Mouse (Mus musculus) limb, embryonic 13.5 days (tissue): ENCODE measurements around the gene Abcc12. TPM values are rescaled to one million over a fixed set of nuclear protein-coding genes. Genes with fewer than 3 reads are reported as not detected.

ENCODE experiments used
- ATAC-seq: fragments of 200-750 bp; cut with Nextera tagmentation; 2 replicates; pipeline ENCODE4 v1.8.0; 2017; ENCODE audit warnings: low read depth, moderate number of reproducible peaks, moderate TSS enrichment; ENCODE audit not compliant: low FRiP score
- H3K27ac ChIP-seq: fragments of 300-500 bp; sonication (generic); 2 replicates; pipeline ENCODE4 v1.5.1; 2015; ENCODE audit warnings: inconsistent platforms, mild to moderate bottlenecking, moderate library complexity
- H3K27me3 ChIP-seq: fragments of 300-500 bp; sonication (generic); 2 replicates; pipeline ENCODE4 v1.6.1; 2015; ENCODE audit warnings: mild to moderate bottlenecking, inconsistent platforms
- H3K36me3 ChIP-seq: fragments of 300-500 bp; sonication (generic); 2 replicates; pipeline ENCODE4 v1.6.1; 2015; ENCODE audit warnings: inconsistent platforms, mild to moderate bottlenecking, moderate library complexity
- H3K4me1 ChIP-seq: fragments of 300-500 bp; sonication (generic); 2 replicates; pipeline ENCODE4 v1.6.1; 2015; ENCODE audit warnings: inconsistent platforms
- H3K4me2 ChIP-seq: fragments of 300-500 bp; sonication (generic); replicated peaks from 2 replicates; pipeline ENCODE4 v1.6.1; 2015; ENCODE audit warnings: inconsistent platforms, mild to moderate bottlenecking, moderate library complexity
- H3K4me3 ChIP-seq: fragments of 300-500 bp; sonication (generic); 2 replicates; pipeline ENCODE4 v1.5.1; 2015; ENCODE audit warnings: moderate library complexity, mild to moderate bottlenecking, inconsistent platforms
- H3K9ac ChIP-seq: fragments of 300-500 bp; sonication (generic); 2 replicates; pipeline ENCODE4 v1.6.1; 2015; ENCODE audit warnings: mild to moderate bottlenecking, inconsistent platforms
- H3K9me3 ChIP-seq: fragments of 300-500 bp; sonication (generic); 2 replicates; pipeline ENCODE4 v1.6.1; 2016; ENCODE audit warnings: inconsistent platforms
- WGBS: fragments of 180-500 bp; shearing (Covaris S2); methylation state at CpG from one replicate; pipeline ENCODE4 v1.1.7; 2015; 5-methylcytosine and 5-hydroxymethylcytosine counted together
- polyA plus RNA-seq: library from polyadenylated mRNA; unstranded; fragments of >200 nt; fragmentation: Nextera tagmentation; extraction: Ambion mirVana; gene quantifications from 2 replicates; pipeline ENCODE4 v1.2.1, GENCODE M21; 2015

Gene Abcc12
- polyA plus RNA-seq, 1 experiment from 2014 or later, result 0.13 TPM

- WGBS, result 79% methylated on average over 9 of the region's 9 CpGs
- no peaks in the 10 kb centered on the region for H3K27me3 ChIP-seq
- no peak for ATAC-seq
Observed at GRCm38 (mm10) chr8:86563674-86564073, 16.8 kb downstream of the Abcc12 start.

GRCm38 (mm10) chr8:86561737-86562136 lies 18.7 kb downstream of the Abcc12 start:
- no peak overlapping the region for H3K27ac ChIP-seq
- H3K4me2 ChIP-seq, result no peak overlapping the region
- peaks cover 12% of the 10 kb centered on the region for H3K4me1 ChIP-seq
- no peak overlapping the region for H3K4me3 ChIP-seq
- no peaks in the 10 kb centered on the region for H3K27me3 ChIP-seq
- H3K9me3 ChIP-seq, result no peaks in the 10 kb centered on the region
- WGBS, result 37% methylated on average over 1 of the region's 1 CpGs
- no peak for ATAC-seq
- H3K9ac ChIP-seq, result no peak overlapping the region
- H3K36me3 ChIP-seq, result no peaks in the 10 kb centered on the region

More at GRCm38 (mm10) chr8:86563674-86564073, 16.8 kb downstream of the Abcc12 start:
- H3K9ac ChIP-seq, result no peak overlapping the region
- H3K9me3 ChIP-seq, result no peaks in the 10 kb centered on the region
- no peak overlapping the region for H3K4me3 ChIP-seq
- H3K4me1 ChIP-seq, result peaks cover 12% of the 10 kb centered on the region
- no peak overlapping the region for H3K27ac ChIP-seq
- H3K4me2 ChIP-seq, result no peak overlapping the region
- H3K36me3 ChIP-seq, result no peaks in the 10 kb centered on the region

DNA sequence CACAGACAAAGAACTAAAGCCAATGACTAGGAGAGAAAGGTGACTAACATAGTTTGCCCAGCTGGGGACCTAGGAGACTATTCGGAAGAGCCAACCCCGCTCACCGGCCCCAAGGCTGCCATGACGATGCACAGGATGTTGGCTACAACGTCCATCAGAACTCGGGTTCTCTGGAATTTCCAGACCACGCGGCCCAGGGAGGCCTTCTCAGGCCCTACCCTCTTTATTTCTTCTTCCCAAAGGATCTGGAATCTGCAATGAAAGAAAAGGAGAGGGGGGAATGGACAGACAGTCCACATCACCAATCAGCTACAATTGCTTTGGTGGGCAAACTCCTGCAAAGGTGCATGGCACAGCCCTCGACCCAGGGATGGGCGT lies 19.8 kb downstream of the Abcc12 start:
- H3K27me3 ChIP-seq, result no peaks in the 10 kb centered on the region
- no peaks in the 10 kb centered on the region for H3K9me3 ChIP-seq
- ATAC-seq, result no peak
- WGBS, result 85% methylated on average over 10 of the region's 10 CpGs
- no peak overlapping the region for H3K4me2 ChIP-seq
- no peak overlapping the region for H3K4me3 ChIP-seq
- peaks cover 12% of the 10 kb centered on the region for H3K4me1 ChIP-seq
- no peak overlapping the region for H3K9ac ChIP-seq
- no peak overlapping the region for H3K27ac ChIP-seq
- H3K36me3 ChIP-seq, result no peaks in the 10 kb centered on the region

GRCm38 (mm10) chr8:86559947-86560687 lies 20.4 kb downstream of the Abcc12 start:
- 79% methylated on average over 15 of the region's 15 CpGs for WGBS
- Histone ChIP-seq H3K27me3 (no peaks in the 10 kb centered on the region), H3K4me1 (peaks cover 12% of the 10 kb centered on the region), H3K4me2 (no peak overlapping the region), H3K4me3 (no peak overlapping the region), H3K9ac (no peak overlapping the region), H3K36me3 (no peaks in the 10 kb centered on the region), H3K27ac (no peak overlapping the region), H3K9me3 (no peaks in the 10 kb centered on the region)
- no peak for ATAC-seq

GRCm38 (mm10) chr8:86557186-86558045 lies 23.1 kb downstream of the Abcc12 start:
- no peaks in the 10 kb centered on the region for H3K27me3 ChIP-seq
- H3K36me3 ChIP-seq, result no peaks in the 10 kb centered on the region
- no peak for ATAC-seq
- H3K9me3 ChIP-seq, result peaks cover 4% of the 10 kb centered on the region; the same call in 1 of the 2 replicates
- no peak overlapping the region for H3K4me3 ChIP-seq
- no peak overlapping the region for H3K4me2 ChIP-seq
- WGBS, result 75% methylated on average over 15 of the region's 15 CpGs
- peaks cover 11% of the 10 kb centered on the region for H3K4me1 ChIP-seq
- H3K9ac ChIP-seq, result no peak overlapping the region
- no peak overlapping the region for H3K27ac ChIP-seq

DNA sequence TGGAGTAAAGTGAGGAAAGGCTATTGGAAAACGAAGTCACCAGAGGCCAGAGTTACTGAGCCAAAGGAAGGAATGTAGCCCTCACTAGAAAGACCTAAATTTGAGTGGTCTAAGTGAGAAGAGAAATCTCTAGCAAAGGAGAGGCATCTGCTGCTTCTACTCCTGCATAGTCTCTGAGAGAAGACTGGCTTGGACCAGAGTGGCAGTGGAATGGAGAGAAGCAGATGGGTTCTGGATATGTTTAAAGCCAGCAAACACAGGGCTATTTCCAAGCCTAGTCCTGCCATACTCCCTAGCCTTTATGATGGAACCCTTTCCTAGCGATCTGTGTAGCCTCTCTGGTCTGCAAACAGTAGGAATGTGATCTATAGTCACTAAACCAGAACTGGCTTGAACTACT lies 24.9 kb downstream of the Abcc12 start:
- ATAC-seq, result no peak
- no peak overlapping the region for H3K4me2 ChIP-seq

DNA sequence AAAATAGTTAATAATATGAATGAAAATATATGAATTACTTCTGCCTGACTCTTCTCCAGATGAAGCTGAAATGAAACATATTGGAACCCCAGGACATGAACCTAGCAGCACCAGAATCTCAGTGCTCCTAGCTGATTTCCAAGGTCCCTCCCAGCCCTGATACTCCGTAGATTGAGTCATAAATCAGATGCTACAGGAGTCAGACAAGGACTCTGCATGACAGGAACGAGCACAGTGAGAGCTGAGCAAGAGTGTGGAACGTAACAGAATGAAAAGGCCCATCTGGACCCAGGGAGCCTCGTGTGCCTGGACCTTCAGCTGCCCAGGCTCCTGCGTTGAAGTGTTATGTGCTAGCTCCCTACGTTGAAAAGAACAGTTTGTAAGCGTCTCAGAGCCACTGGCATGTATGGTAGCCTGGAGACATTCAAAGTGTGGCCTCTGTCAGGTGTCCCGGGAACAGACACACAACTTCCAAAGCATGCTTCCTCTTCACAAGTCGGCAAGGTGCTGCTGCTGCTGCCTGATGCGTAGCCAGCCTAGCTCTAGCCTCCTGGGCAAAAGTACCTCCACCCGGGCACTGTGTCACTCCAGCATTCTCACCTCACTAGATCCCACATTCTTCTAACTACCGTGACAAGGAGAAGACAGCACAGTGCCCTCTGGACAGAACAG lies 26.1 kb downstream of the Abcc12 start:
- Histone ChIP-seq H3K27ac (no peak overlapping the region), H3K9ac (no peak overlapping the region), H3K9me3 (peaks cover 4% of the 10 kb centered on the region; the same call in 1 of the 2 replicates), H3K36me3 (no peaks in the 10 kb centered on the region), H3K4me1 (no peaks in the 10 kb centered on the region), H3K4me2 (no peak overlapping the region), H3K27me3 (no peaks in the 10 kb centered on the region), H3K4me3 (no peak overlapping the region)
- WGBS, result 86% methylated on average over 12 of the region's 12 CpGs
- no peak for ATAC-seq

More for the DNA sequence above, 24.9 kb downstream of the Abcc12 start:
- WGBS, result 74% methylated on average over 2 of the region's 2 CpGs
- Histone ChIP-seq H3K9me3 (peaks cover 4% of the 10 kb centered on the region; the same call in 1 of the 2 replicates), H3K9ac (no peak overlapping the region), H3K4me1 (no peaks in the 10 kb centered on the region), H3K36me3 (no peaks in the 10 kb centered on the region), H3K27me3 (no peaks in the 10 kb centered on the region), H3K27ac (no peak overlapping the region), H3K4me3 (no peak overlapping the region)

DNA sequence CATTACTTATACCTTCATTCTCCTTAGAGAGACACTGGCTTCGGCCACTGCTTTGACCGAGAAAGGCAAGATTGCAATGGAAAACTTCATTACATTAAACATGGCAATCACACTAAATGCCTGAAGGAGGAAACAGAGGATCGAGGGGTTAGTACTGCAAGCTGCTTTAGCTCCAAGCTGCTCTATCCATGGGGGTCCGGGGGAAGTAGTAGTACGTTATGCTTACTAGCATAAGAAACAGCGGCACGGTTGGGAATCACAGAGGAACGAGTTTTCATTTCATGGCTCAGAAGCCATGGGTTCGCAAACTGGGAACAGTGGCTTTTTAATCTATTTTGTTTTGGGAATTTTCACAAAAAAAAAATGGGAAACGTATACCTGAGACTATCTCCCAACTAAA lies 30.0 kb downstream of the Abcc12 start:
- Histone ChIP-seq H3K9me3 (peaks cover 8% of the 10 kb centered on the region; the same call in 1 of the 2 replicates), H3K9ac (no peak overlapping the region), H3K4me2 (no peak overlapping the region), H3K36me3 (no peaks in the 10 kb centered on the region), H3K27ac (no peak overlapping the region), H3K27me3 (no peaks in the 10 kb centered on the region), H3K4me3 (no peak overlapping the region), H3K4me1 (no peaks in the 10 kb centered on the region)
- ATAC-seq, result no peak
- WGBS, result 85% methylated on average over 10 of the region's 10 CpGs

- Histone ChIP-seq H3K36me3 (no peaks in the 10 kb centered on the region), H3K27ac (no peak overlapping the region), H3K9me3 (0 out of 2 replicates have a peak, but pooled peaks cover 4% of the 10 kb centered on the region), H3K4me1 (no peaks in the 10 kb centered on the region), H3K4me2 (no peak overlapping the region), H3K27me3 (no peaks in the 10 kb centered on the region), H3K4me3 (no peak overlapping the region), H3K9ac (no peak overlapping the region)
- 91% methylated on average over 1 of the region's 1 CpGs for WGBS
- no peak for ATAC-seq
Observed at GRCm38 (mm10) chr8:86546001-86546400, 34.5 kb downstream of the Abcc12 start.

- no peaks in the 10 kb centered on the region for H3K9me3 ChIP-seq
- 83% methylated on average over 6 of the region's 6 CpGs for WGBS
- H3K27me3 ChIP-seq, result no peaks in the 10 kb centered on the region
- H3K36me3 ChIP-seq, result no peaks in the 10 kb centered on the region
- no peak overlapping the region for H3K27ac ChIP-seq
- H3K4me2 ChIP-seq, result no peak overlapping the region
- H3K9ac ChIP-seq, result no peak overlapping the region
- no peak for ATAC-seq
- no peak overlapping the region for H3K4me3 ChIP-seq
- H3K4me1 ChIP-seq, result peaks cover 5% of the 10 kb centered on the region
Observed at GRCm38 (mm10) chr8:86540906-86541305, 39.6 kb downstream of the Abcc12 start.

DNA sequence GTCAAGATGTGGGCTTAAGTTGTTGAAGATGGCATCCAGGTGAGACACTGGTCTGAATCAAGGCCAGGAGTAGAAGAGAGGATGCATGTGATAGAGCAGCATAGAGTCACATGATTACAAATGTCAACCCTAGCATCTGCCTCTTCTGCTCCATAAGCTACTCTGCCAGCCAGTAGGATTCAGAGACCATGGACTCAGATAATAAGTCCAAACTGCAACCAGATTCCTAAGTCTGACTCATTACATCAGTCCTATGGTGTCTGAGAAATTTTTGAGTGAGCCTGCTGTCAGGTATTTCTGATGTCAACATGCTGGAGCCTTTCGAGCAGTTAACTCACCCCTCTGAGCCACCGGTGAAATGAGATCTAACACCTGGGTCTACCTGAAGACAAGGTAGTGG lies 40.1 kb downstream of the Abcc12 start:
- ATAC-seq, result no peak
- Histone ChIP-seq H3K4me3 (no peak overlapping the region), H3K27me3 (no peaks in the 10 kb centered on the region), H3K4me2 (no peak overlapping the region), H3K27ac (no peak overlapping the region), H3K9me3 (no peaks in the 10 kb centered on the region), H3K9ac (no peak overlapping the region), H3K36me3 (no peaks in the 10 kb centered on the region), H3K4me1 (peaks cover 6% of the 10 kb centered on the region)
- WGBS, result 95% methylated on average over 2 of the region's 2 CpGs

DNA sequence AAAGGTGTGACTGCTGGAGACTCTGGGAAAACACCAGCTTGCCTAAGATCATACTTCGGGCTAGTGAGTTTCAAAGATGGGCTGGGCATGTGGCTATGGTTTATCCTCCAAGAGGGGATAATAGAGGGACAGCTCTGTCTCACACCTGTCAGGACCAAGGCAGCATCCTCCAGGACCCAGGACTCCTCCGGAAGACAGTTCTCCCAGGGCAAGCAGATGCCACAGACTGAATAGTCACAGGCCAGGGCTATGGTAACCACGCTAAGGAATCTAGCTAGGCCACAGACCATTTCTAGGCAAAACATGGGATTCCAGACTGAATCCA lies 43.9 kb downstream of the Abcc12 start:
- Histone ChIP-seq H3K4me2 (no peak overlapping the region), H3K27ac (no peak overlapping the region), H3K9me3 (no peaks in the 10 kb centered on the region), H3K4me3 (no peak overlapping the region), H3K4me1 (peaks cover 6% of the 10 kb centered on the region), H3K27me3 (no peaks in the 10 kb centered on the region), H3K9ac (no peak overlapping the region), H3K36me3 (no peaks in the 10 kb centered on the region)
- 67% methylated on average over 3 of the region's 3 CpGs for WGBS
- ATAC-seq, result no peak
